Mouse (Mus musculus) bone marrow, adult 2 months (tissue): ENCODE results near the gene Arhgef28.

Source experiments
- CTCF ChIP-seq: fragments of 200-500 bp; IDR thresholded peaks from 2 replicates; pipeline ENCODE4 v1.5.1; 2011; ENCODE audit warnings: low read length, control low read depth; ENCODE audit not compliant: control insufficient read depth, insufficient read depth
- POLR2A ChIP-seq: fragments of 200-500 bp; IDR thresholded peaks from 2 replicates; pipeline ENCODE4 v1.6.1; 2011; ENCODE audit warnings: low read depth, mild to moderate bottlenecking, control low read depth, low read length, borderline replicate concordance; ENCODE audit not compliant: control insufficient read depth

GRCm38 (mm10) chr13:97941099-97941498, 265.1 kb downstream of the Arhgef28 start:
- TF ChIP-seq CTCF (no peak), POLR2A (no peak)
